Mouse (Mus musculus): ENCODE measurements around the gene Acacb. TPM values are rescaled to one million over a fixed set of nuclear protein-coding genes. Genes with fewer than 3 reads are reported as not detected.

Acacb gene
- total RNA-seq, 1 experiment, result 10.5 TPM

- peaks cover 45% of the 10 kb centered on the region for H3K36me3 ChIP-seq (ENCODE audit: control insufficient read depth, insufficient read depth, low read length, poor library complexity, severe bottlenecking)
Observed at GRCm38 (mm10) chr5:114132841-114133240, 13.5 kb upstream of the Acacb start.

GRCm38 (mm10) chr5:114134091-114134534 is 12.2 kb upstream of the Acacb start:
- in situ Hi-C loops (cut with MboI; ENCODE audit: low sequenced_read_pairs in 2 of 2, unreplicated experiment in 2 of 2), result no loop called here
- Histone ChIP-seq H3K36me3 (ENCODE audit: control insufficient read depth, insufficient read depth, low read length, poor library complexity, severe bottlenecking) (peaks cover 56% of the 10 kb centered on the region), H3K9me3 (ENCODE audit: control insufficient read depth, insufficient read depth, low read depth, low read length) (no peaks in the 10 kb centered on the region), H3K9ac (ENCODE audit: insufficient read depth, low read depth, low read length, poor library complexity, severe bottlenecking) (no peak overlapping the region), H3K4me3 (ENCODE audit: insufficient read depth in 1 of 2, low read depth in 1 of 2, low read length in 2 of 2, poor library complexity in 1 of 2, severe bottlenecking in 1 of 2) (no peak overlapping the region), H3K4me1 (ENCODE audit: control insufficient read depth in 2 of 2, insufficient read depth in 2 of 2, low read length in 2 of 2, poor library complexity in 1 of 2) (peaks cover 2 to 25% of the 10 kb centered on the region in 2 experiments), H3K27ac (ENCODE audit: insufficient read depth, low read depth, low read length, poor library complexity, severe bottlenecking) (no peak overlapping the region; the same call in 1 of the 2 replicates)
- TF ChIP-seq CHD2 (IDR thresholded peaks at IDR 0.05; ENCODE audit: low read depth, low read length), result no peak
- no peak for TF ChIP-seq ZC3H11A (IDR thresholded peaks at IDR 0.05; ENCODE audit: borderline replicate concordance, low read depth, low read length)
- no peak for TF ChIP-seq MAFK (IDR thresholded peaks at IDR 0.05; ENCODE audit: insufficient read depth, low read depth, low read length)
- TF ChIP-seq HCFC1 (IDR thresholded peaks at IDR 0.05; ENCODE audit: borderline replicate concordance, insufficient read depth, low read length), result no peak
- no peak for TF ChIP-seq ZNF384 (IDR thresholded peaks at IDR 0.05; ENCODE audit: low read depth, low read length)
- DNase-seq (ENCODE audit: low read depth, low spot score), result no peak

More at GRCm38 (mm10) chr5:114132841-114133240, 13.5 kb upstream of the Acacb start:
- in situ Hi-C loops (cut with MboI; ENCODE audit: low sequenced_read_pairs in 2 of 2, unreplicated experiment in 2 of 2), result no loop called here
- Histone ChIP-seq H3K9me3 (ENCODE audit: control insufficient read depth, insufficient read depth, low read depth, low read length) (no peaks in the 10 kb centered on the region), H3K4me1 (ENCODE audit: control insufficient read depth in 2 of 2, insufficient read depth in 2 of 2, low read length in 2 of 2, poor library complexity in 1 of 2) (peaks cover 4 to 17% of the 10 kb centered on the region in 2 experiments), H3K9ac (ENCODE audit: insufficient read depth, low read depth, low read length, poor library complexity, severe bottlenecking) (no peak overlapping the region), H3K27ac (ENCODE audit: insufficient read depth, low read depth, low read length, poor library complexity, severe bottlenecking) (no peak overlapping the region), H3K4me3 (ENCODE audit: insufficient read depth in 1 of 2, low read depth in 1 of 2, low read length in 2 of 2, poor library complexity in 1 of 2, severe bottlenecking in 1 of 2) (no peak overlapping the region)
- no peak for DNase-seq (ENCODE audit: low read depth, low spot score)
- no peak for TF ChIP-seq HCFC1 (IDR thresholded peaks at IDR 0.05; ENCODE audit: borderline replicate concordance, insufficient read depth, low read length)
- TF ChIP-seq MAFK (IDR thresholded peaks at IDR 0.05; ENCODE audit: insufficient read depth, low read depth, low read length), result no peak
- TF ChIP-seq ZC3H11A (IDR thresholded peaks at IDR 0.05; ENCODE audit: borderline replicate concordance, low read depth, low read length), result no peak
- no peak for TF ChIP-seq ZNF384 (IDR thresholded peaks at IDR 0.05; ENCODE audit: low read depth, low read length)
- no peak for TF ChIP-seq CHD2 (IDR thresholded peaks at IDR 0.05; ENCODE audit: low read depth, low read length)

- TF ChIP-seq MAFK (IDR thresholded peaks at IDR 0.05; ENCODE audit: insufficient read depth, low read depth, low read length), result no peak
- no peak for TF ChIP-seq ZNF384 (IDR thresholded peaks at IDR 0.05; ENCODE audit: low read depth, low read length)
- TF ChIP-seq CHD2 (IDR thresholded peaks at IDR 0.05; ENCODE audit: low read depth, low read length), result no peak
- TF ChIP-seq HCFC1 (IDR thresholded peaks at IDR 0.05; ENCODE audit: borderline replicate concordance, insufficient read depth, low read length), result no peak
- TF ChIP-seq ZC3H11A (IDR thresholded peaks at IDR 0.05; ENCODE audit: borderline replicate concordance, low read depth, low read length), result no peak
- no peaks in the 10 kb centered on the region for H3K9me3 ChIP-seq (ENCODE audit: control insufficient read depth, insufficient read depth, low read depth, low read length)
- no peak for DNase-seq (ENCODE audit: low read depth, low spot score)
- peaks cover 68% of the 10 kb centered on the region for H3K36me3 ChIP-seq (ENCODE audit: control insufficient read depth, insufficient read depth, low read length, poor library complexity, severe bottlenecking)
- peaks cover 2 to 25% of the 10 kb centered on the region in 2 experiments; a peak in 3 of 4 replicates for H3K4me1 ChIP-seq (ENCODE audit: control insufficient read depth in 2 of 2, insufficient read depth in 2 of 2, low read length in 2 of 2, poor library complexity in 1 of 2)
- in situ Hi-C loops (cut with MboI; ENCODE audit: low sequenced_read_pairs in 2 of 2, unreplicated experiment in 2 of 2), result no loop called here
- H3K27ac ChIP-seq (ENCODE audit: insufficient read depth, low read depth, low read length, poor library complexity, severe bottlenecking), result no peak overlapping the region
- no peak overlapping the region for H3K4me3 ChIP-seq (ENCODE audit: insufficient read depth in 1 of 2, low read depth in 1 of 2, low read length in 2 of 2, poor library complexity in 1 of 2, severe bottlenecking in 1 of 2)
- no peak overlapping the region for H3K9ac ChIP-seq (ENCODE audit: insufficient read depth, low read depth, low read length, poor library complexity, severe bottlenecking)
Observed at GRCm38 (mm10) chr5:114135516-114135915, 10.8 kb upstream of the Acacb start.

DNA sequence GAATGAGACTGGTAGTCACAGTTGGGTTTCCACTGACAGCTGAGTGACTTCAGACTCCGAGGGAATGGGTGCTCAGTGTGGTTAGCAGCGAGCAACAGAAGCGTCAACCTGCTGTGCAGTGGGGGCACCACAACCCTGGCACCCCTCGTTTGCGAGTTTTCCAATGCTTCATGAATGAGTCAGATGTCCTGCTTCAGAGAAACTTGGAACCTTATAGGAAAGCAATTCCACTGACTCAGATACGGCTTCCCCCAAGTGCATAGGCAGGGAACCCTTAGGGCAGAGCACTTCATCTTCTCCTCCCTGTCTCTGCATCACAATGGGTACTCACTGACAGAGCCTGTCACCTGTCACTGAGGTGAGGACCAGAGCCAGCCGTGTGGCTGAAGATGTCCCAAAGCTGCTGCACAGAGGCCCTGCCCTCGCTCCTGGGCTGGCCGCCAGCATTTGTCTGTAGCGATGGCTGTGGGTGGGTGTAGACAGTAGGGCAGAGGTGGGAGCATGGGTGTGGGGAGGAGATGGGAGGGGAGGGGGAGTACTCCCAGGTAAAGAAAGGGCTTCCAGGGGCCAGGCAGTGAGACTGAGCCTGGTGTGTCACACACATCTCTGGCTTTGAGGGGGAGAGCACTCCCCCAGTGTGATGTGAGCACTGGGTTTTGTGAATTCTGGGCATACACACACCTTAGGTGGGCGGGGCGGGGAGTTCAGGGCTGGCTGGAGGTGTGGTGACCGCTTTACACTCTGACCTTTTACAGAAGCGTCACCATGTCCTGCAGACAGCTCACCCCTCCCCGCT is 8.7 kb upstream of the Acacb start:
- peaks cover 64% of the 10 kb centered on the region for H3K36me3 ChIP-seq (ENCODE audit: control insufficient read depth, insufficient read depth, low read length, poor library complexity, severe bottlenecking)
- H3K4me3 ChIP-seq (ENCODE audit: insufficient read depth in 1 of 2, low read depth in 1 of 2, low read length in 2 of 2, poor library complexity in 1 of 2, severe bottlenecking in 1 of 2), result no peak overlapping the region
- no peak for TF ChIP-seq MAFK (IDR thresholded peaks at IDR 0.05; ENCODE audit: insufficient read depth, low read depth, low read length)
- no peak for TF ChIP-seq ZC3H11A (IDR thresholded peaks at IDR 0.05; ENCODE audit: borderline replicate concordance, low read depth, low read length)
- no peak for TF ChIP-seq CHD2 (IDR thresholded peaks at IDR 0.05; ENCODE audit: low read depth, low read length)
- TF ChIP-seq ZNF384 (IDR thresholded peaks at IDR 0.05; ENCODE audit: low read depth, low read length), result no peak
- no peak for TF ChIP-seq HCFC1 (IDR thresholded peaks at IDR 0.05; ENCODE audit: borderline replicate concordance, insufficient read depth, low read length)
- H3K4me1 ChIP-seq (ENCODE audit: control insufficient read depth in 2 of 2, insufficient read depth in 2 of 2, low read length in 2 of 2, poor library complexity in 1 of 2), result peaks cover 1 to 23% of the 10 kb centered on the region in 2 experiments; a peak in 2 of 4 replicates
- H3K9me3 ChIP-seq (ENCODE audit: control insufficient read depth, insufficient read depth, low read depth, low read length), result no peaks in the 10 kb centered on the region
- in situ Hi-C loops (cut with MboI; ENCODE audit: low sequenced_read_pairs in 2 of 2, unreplicated experiment in 2 of 2), result no loop called here
- DNase-seq (ENCODE audit: low read depth, low spot score), result no peak
- H3K27ac ChIP-seq (ENCODE audit: insufficient read depth, low read depth, low read length, poor library complexity, severe bottlenecking), result no peak overlapping the region
- H3K9ac ChIP-seq (ENCODE audit: insufficient read depth, low read depth, low read length, poor library complexity, severe bottlenecking), result no peak overlapping the region
